Mouse (Mus musculus) heart, adult 2 months (tissue): ENCODE results near the gene Slc35b2. TPM values are rescaled to one million over a fixed set of nuclear protein-coding genes. Genes with fewer than 3 reads are reported as not detected.

Source experiments
- DNase-seq, 2 experiments: peaks; one replicate each; pipeline ENCODE4 v3.0.0; 2021
- H3K27ac ChIP-seq: fragments of 200-600 bp; 2 replicates; pipeline ENCODE4 v1.8.1; 2022
- H3K27me3 ChIP-seq: fragments of 200-500 bp; 2 replicates; pipeline ENCODE4 v1.6.1; 2012; ENCODE audit warnings: mild to moderate bottlenecking, low read length, inconsistent platforms, mixed read lengths; ENCODE audit not compliant: control insufficient read depth, insufficient read depth
- H3K36me3 ChIP-seq: fragments of 200-500 bp; 2 replicates; pipeline ENCODE4 v1.6.1; 2012; ENCODE audit warnings: low read length, inconsistent platforms; ENCODE audit not compliant: control insufficient read depth, insufficient read depth
- H3K4me1 ChIP-seq: fragments of 200-500 bp; 2 replicates; pipeline ENCODE4 v1.6.1; 2011; ENCODE audit warnings: low read length; ENCODE audit not compliant: control insufficient read depth, insufficient read depth
- H3K4me3 ChIP-seq: fragments of 200-600 bp; 2 replicates; pipeline ENCODE4 v1.8.1; 2022
- H3K79me2 ChIP-seq: fragments of 200-500 bp; replicated peaks from 2 replicates; pipeline ENCODE4 v1.6.1; 2012; ENCODE audit warnings: mild to moderate bottlenecking, inconsistent platforms, low read length, moderate library complexity, mixed read lengths; ENCODE audit not compliant: control insufficient read depth, insufficient read depth
- H3K9ac ChIP-seq: fragments of 200-500 bp; 2 replicates; pipeline ENCODE4 v1.6.1; 2012; ENCODE audit warnings: low read depth, mild to moderate bottlenecking, control low read depth, inconsistent platforms, low read length, mixed read lengths
- CTCF ChIP-seq: fragments of 200-600 bp; IDR thresholded peaks from 2 replicates; pipeline ENCODE4 v1.8.1; 2022; ENCODE audit warnings: antibody characterized with exemption, mild to moderate bottlenecking, moderate library complexity
- EP300 ChIP-seq: fragments of 200-500 bp; IDR thresholded peaks from 2 replicates; pipeline ENCODE4 v1.6.1; 2011; ENCODE audit warnings: low read depth, low read length, control low read depth; ENCODE audit not compliant: insufficient read depth
- POLR2A ChIP-seq: fragments of 200-500 bp; IDR thresholded peaks from 2 replicates; pipeline ENCODE4 v1.6.1; 2011; ENCODE audit warnings: mild to moderate bottlenecking, low read depth, low read length, control low read depth; ENCODE audit not compliant: insufficient read depth
- WGBS: fragments of 180-500 bp; shearing (Covaris S2); methylation state at CpG from one replicate; pipeline ENCODE4 v1.1.7; 2018; 5-methylcytosine and 5-hydroxymethylcytosine counted together
- intact Hi-C: fragments of 180-260 bp; cut with DNase I; formaldehyde crosslinking; loops from one replicate; pipeline ENCODE4 v1.15.1; 2025
- polyA plus RNA-seq: library from polyadenylated mRNA; depleted of rRNA; stranded (reverse); fragments of >200 nt; gene quantifications from 2 replicates; pipeline ENCODE4 v1.2.3, GENCODE M21; 2012
- total RNA-seq, 2 experiments: library from RNA; stranded (reverse); gene quantifications; 2 replicates each; pipeline ENCODE4 v1.2.3; 2021

Gene Slc35b2
- total and polyA plus RNA-seq, 3 experiments: 23.4 to 45.1 (median 24.0) TPM

DNA sequence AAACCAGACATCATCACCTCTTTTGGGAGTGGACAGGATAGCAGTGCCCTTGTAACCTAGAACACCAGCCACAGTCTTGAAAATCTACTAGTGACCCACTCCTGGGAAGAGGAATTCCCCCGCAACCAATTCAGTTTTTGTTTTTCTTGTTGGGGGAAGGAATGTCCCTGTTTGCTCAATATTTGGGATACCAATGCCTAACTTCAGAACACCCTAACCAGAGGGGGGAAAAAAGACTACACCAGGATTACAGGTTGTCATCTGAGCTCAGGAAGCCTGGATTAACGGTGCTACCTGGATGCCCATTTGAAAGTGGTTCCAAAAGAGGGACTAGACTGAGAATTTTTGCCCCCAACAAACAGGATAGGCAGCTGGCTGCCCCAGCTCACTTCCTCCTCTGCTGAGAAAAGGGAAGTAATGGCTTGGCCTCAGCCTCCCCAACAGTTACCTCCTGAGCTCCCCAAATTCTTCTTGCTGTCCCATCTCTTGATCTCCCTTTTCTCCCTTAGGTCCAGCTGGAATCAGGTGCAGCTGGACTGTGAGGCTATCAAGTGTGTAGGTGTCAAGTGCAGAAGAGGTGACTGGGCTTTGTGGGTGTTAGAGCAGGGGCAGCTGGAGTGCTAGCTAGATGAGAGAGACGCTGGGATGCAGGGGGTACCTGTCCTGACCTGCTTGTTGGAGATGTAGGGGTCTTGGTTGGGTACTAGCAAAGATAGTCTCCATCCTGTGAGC is 7.0 kb upstream of the Slc35b2 start:
- peak overlapping the region; percentile 89 for H3K4me3 ChIP-seq
- no peaks in the 10 kb centered on the region for H3K27me3 ChIP-seq
- H3K36me3 ChIP-seq: no peaks in the 10 kb centered on the region
- H3K79me2 ChIP-seq: no peaks in the 10 kb centered on the region
- H3K9ac ChIP-seq: peak overlapping the region; percentile 19; the same call in 1 of the 2 replicates
- 56% methylated on average over 3 of the region's 3 CpGs for WGBS
- H3K27ac ChIP-seq: no peak overlapping the region
- peaks cover 4% of the 10 kb centered on the region; the same call in 1 of the 2 replicates for H3K4me1 ChIP-seq
- intact Hi-C loops: no loop called here
- TF ChIP-seq CTCF (no peak), POLR2A (no peak), EP300 (no peak)
- peak; percentile 31 for DNase-seq

DNA sequence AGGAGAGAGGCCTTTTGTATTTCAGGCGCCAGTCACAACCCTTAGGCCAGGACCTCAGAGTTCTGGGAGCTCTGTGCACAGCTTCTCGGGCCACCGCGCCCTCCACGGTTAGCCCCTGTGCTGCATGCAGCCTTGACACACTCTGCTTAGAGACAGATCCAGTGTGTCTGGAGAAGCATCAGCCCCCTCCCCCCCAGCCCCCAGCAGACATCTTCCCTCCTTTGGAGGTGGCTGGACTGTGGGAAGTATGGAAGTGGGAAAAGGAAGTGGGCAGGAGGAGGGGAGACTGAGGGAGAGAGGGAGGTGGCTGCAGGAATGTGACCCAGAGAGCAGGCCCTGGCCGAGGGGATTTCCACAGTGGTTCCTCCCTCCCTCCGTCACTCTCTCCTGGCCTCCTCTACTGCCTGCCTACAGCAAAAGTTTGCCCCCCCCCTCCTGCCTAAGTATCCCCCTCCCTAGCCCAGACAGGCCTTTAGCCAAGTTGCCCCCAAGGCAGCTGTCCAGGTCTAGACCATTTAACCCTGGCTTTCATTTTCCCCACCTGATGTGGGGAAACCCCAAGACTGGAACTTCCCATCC is 6.3 kb upstream of the Slc35b2 start:
- Histone ChIP-seq H3K9ac (peak overlapping the region; percentile 19; the same call in 1 of the 2 replicates), H3K79me2 (no peaks in the 10 kb centered on the region), H3K36me3 (no peaks in the 10 kb centered on the region), H3K4me3 (no peak overlapping the region), H3K4me1 (peaks cover 2% of the 10 kb centered on the region; the same call in 1 of the 2 replicates), H3K27me3 (no peaks in the 10 kb centered on the region), H3K27ac (no peak overlapping the region)
- 55% methylated on average over 7 of the region's 7 CpGs for WGBS
- TF ChIP-seq POLR2A (no peak), EP300 (no peak), CTCF (no peak)
- no peak for DNase-seq
- intact Hi-C loops: no loop called here

DNA sequence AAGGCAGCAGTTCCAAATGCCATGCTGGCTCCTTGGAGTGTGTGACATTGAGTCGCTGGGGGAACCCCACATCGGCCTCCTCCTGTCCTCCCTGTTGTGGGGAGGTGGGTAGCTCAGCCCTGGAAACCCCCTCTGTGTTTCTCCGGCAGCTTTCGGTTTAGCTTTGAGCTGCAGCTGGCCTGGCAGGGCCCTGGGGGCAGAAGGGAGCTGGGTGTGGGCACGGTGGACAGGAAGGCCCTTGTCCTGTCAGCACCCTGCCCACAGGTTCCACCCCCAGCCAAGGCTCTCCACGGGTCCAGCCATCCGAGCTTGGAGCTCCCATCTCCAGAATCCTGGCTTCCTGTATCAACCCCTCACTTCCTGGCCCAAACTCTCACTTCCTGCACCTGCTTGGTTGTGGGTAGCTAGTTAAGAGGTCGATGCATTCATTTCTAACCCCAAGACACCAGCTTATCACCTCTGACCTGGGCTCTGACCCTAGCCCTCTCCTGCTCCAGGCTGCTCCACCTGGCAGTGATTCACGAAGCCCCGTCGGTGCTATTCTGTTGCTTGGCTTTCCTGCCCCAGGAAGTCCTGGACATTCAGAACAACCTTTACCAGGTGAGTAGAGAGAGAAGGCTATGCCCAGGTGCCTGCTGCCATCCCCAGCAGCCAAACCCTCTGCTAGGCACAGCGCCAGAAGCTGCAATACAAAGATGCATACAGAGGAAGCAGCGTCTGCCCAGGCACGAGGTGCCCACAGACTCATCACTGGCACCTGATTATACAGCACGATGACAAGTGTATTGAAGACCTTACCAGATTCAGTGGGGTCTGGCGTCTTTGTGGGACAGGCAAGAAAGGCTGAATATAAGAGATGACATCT is 5.4 kb upstream of the Slc35b2 start:
- 48% methylated on average over 16 of the region's 16 CpGs for WGBS
- no peak for TF ChIP-seq CTCF
- TF ChIP-seq EP300: no peak
- no peak for TF ChIP-seq POLR2A

DNA sequence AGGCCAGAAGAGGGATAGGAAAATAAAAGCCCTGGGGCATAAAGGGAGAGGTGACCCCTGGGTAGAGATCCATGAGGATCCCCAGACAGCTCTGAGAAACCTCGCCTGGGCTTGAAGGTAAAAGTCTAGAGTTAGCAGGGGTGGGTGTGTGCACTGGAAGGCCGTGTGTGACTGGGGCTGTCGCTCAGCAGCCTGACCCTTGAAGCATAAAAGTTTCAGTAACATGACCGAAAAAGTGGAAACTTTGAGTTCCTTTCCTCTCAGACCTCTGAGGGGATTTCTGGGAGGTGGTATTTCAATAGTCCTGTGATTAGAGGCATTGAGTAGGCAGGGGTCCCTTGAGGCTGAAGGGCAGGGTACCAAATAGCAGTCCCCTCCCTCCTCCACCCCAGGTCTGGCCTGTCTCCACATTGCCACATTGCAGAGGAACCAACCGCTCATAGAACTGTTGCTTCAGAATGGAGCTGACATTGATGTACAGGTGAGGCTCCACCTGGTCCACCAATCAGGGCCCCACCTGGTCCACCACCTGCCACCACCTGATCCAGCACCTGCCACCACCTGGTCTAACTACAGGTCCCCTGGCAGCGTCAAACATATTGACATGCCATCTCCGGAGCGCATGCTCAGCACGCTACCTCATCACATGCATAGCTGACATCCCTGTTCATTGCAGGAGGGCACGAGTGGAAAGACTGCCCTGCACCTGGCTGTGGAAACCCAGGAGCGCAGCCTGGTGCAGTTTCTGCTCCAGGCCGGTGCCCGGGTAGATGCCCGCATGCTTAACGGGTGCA is 3.7 kb upstream of the Slc35b2 start:
- intact Hi-C loops: no loop called here
- Histone ChIP-seq H3K79me2 (no peaks in the 10 kb centered on the region), H3K4me1 (peaks cover 5% of the 10 kb centered on the region), H3K36me3 (no peaks in the 10 kb centered on the region), H3K27me3 (no peaks in the 10 kb centered on the region), H3K4me3 (no peak overlapping the region), H3K27ac (no peak overlapping the region), H3K9ac (no peak overlapping the region)
- DNase-seq: no peak
- 90% methylated on average over 15 of the region's 15 CpGs for WGBS
- no peak for TF ChIP-seq EP300
- TF ChIP-seq POLR2A: no peak
- no peak for TF ChIP-seq CTCF

More for the DNA sequence above, 5.4 kb upstream of the Slc35b2 start:
- no peak overlapping the region for H3K9ac ChIP-seq
- intact Hi-C loops: no loop called here
- no peaks in the 10 kb centered on the region for H3K79me2 ChIP-seq
- H3K4me3 ChIP-seq: no peak overlapping the region
- H3K4me1 ChIP-seq: peaks cover 2% of the 10 kb centered on the region; the same call in 1 of the 2 replicates
- H3K27ac ChIP-seq: no peak overlapping the region
- peak in 1 of 2 experiments; percentile 24 for DNase-seq
- no peaks in the 10 kb centered on the region for H3K36me3 ChIP-seq
- H3K27me3 ChIP-seq: no peaks in the 10 kb centered on the region

DNA sequence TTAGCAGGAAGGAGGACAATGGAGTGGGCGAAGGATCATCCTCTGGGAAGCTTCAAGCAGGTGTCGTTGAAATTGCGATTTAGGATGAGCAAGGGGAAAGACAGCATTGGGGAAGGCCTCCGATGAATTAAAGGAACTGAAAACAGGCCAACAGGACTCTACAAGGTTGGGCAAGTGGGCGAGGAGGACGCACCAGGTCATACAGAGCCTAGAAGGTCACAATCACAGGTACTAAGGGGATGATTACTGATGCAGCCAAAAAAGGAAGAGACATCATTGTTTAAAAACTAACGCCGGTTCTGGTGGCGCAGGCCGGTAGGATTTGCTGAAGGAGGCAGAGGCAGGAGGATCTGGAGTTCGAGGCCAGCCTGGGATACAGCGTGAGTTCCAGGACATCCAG is 458 bp upstream of the Slc35b2 start:
- Histone ChIP-seq H3K36me3 (peaks cover 3% of the 10 kb centered on the region; the same call in 1 of the 2 replicates), H3K79me2 (no peaks in the 10 kb centered on the region), H3K27me3 (no peaks in the 10 kb centered on the region), H3K9ac (no peak overlapping the region), H3K27ac (peak overlapping the region; percentile 15; the same call in 1 of the 2 replicates), H3K4me3 (no peak overlapping the region), H3K4me1 (peaks cover 3% of the 10 kb centered on the region)
- TF ChIP-seq EP300: no peak
- no peak for TF ChIP-seq POLR2A
- TF ChIP-seq CTCF: no peak
- DNase-seq: no peak
- intact Hi-C loops: no loop called here
- WGBS: 65% methylated on average over 12 of the region's 12 CpGs
